Mouse (Mus musculus): ENCODE data around the gene Prrt1.

GRCm38 (mm10) chr17:34596098-34596497 is 33.2 kb upstream of the Prrt1 start:
- TF ChIP-seq CTCF (IDR thresholded peaks at IDR 0.05; ENCODE audit: low read depth) (no peak), EP300 (optimal IDR thresholded peaks at IDR 0.05) (no peak)

Data from stomach, postnatal 0 days (tissue).